Mouse (Mus musculus) mesoderm, embryonic 11.5 days (tissue): ENCODE results near the gene Arhgap36.

Experiments
- DNase-seq: peaks from one replicate; pipeline ENCODE4 v3.0.0-alpha.2; 2012; ENCODE audit warnings: low read depth, low spot score

The Arhgap36 gene

DNA sequence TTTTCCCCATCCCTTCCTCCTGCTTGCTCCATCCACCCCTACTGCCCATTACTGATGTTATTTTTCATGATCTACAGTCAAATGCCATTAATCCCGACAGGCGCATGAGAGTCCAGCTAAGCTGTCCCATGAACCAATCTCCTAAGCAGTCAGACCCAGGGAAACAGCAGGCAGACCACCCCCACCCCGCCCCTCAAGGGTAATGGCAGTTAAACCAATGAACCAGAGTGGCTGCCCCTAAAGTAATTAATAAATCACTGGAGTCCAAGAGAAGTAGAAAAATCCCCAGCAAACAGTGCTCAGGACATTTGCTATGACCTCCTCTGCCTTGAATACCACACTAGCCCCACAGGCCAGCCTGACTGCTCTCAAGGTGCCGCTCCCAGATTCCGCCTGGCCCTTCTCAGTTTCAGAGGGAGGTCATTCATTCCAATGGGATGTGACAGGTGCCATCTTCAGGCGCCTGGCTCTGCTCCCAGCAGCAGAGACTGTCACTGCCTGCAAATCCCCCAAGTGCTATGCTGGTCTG lies at the start of gene Arhgap36:
Gene Arhgap36 (plus strand): TSS at position 504 of the 529 bp plus-strand sequence.
- DNase-seq = no peak

- DNase-seq = peak; percentile 5
Observed at GRCm38 (mm10) chrX:49457781-49458180, 6.0 kb upstream of the Arhgap36 start.

GRCm38 (mm10) chrX:49470287-49471054 lies 6.7 kb downstream of the Arhgap36 start:
- peak; percentile 35 for DNase-seq

DNA sequence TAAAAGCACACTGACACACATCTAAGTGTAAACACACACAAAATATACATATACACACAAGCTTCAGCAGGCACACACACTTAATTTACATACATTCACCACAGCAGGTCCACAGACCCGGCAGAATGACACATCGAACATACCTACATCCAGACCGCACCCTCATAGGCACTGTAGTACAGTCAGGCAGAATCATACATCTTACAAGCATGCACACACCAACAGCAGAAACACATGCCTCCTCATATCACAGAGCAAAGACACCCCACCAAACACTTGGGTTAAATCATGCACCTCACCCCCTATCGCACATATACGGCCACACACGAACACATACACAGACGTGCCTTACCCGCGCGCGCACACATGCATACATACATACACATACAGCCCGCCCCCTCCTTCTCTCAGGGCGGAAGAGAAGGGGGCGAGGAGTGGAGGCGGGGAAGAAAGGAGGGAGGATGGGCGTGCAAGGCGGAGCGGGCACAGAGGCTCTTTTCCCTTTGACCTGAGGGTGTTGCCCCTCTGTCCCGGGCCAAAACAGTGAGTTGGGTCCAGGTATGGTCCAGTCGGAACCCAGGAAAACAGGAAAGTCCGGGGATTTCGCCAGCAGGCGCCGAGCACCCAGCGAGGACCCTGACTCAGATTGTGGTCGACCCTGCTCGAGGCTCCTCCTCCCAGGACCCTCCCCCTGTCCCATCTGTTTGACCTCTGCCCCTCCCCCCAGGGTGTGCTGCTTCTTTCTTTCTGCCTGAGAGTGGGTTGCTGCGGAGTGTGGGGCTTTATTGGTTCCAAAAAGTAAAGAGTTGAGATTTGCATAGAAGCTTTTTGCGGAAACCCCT lies 16.4 kb downstream of the Arhgap36 start:
- DNase-seq = peak; percentile 54

- DNase-seq = peak; percentile 28
Observed at GRCm38 (mm10) chrX:49480846-49481245, 17.1 kb downstream of the Arhgap36 start.

GRCm38 (mm10) chrX:49489141-49489540 lies 25.4 kb downstream of the Arhgap36 start:
- DNase-seq = no peak

- DNase-seq = no peak
Observed at GRCm38 (mm10) chrX:49493739-49494449, 30.1 kb downstream of the Arhgap36 start.
